Mouse (Mus musculus): ENCODE data around the gene Gm17019.
"Not testable (repeated sequence)": the region's sequence is repeated elsewhere in the genome, so short reads cannot be mapped to it uniquely, and the experiment has no call there.

The Gm17019 gene

DNA sequence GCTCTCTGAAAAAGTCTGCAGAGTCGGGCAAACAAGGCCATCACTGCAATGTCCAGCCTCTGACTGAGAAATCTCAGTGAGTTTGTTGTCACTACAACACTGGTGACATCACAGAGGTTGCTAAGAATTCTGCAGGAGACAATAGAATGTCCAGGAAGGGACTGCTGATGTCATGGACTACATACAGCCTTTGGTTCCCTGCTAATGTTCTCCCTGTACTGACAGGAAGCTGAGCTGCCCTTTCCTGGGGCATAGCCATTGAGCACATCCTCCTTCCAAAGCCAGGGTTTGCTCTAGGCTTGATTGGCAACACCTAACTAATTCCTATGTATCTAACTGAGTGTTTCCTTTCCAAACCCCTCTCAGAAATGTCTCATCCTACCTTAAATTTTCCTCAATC, at the start of gene Gm17019:
Gm17019 (minus strand) TSS at position 101 of the 400 bp plus-strand sequence.
- DNase-seq (ENCODE audit: low spot score): not testable (repeated sequence)

DNA sequence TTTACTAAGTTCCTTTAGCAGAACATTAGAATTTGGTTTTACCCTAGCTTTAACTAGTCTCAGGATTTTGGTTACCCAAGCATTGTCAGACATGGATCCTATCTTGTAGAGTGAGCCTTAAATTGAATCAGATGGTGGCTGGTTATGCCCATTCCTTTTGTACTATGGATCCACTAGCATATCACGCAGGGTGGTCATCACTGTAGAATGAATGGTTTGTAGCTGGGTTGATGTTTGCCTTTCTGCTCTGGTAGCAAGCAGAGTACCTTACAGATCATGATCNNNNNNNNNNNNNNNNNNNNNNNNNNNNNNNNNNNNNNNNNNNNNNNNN, 29.6 kb upstream of the Gm17019 start:
- not testable (repeated sequence) for DNase-seq (ENCODE audit: low spot score)

DNA sequence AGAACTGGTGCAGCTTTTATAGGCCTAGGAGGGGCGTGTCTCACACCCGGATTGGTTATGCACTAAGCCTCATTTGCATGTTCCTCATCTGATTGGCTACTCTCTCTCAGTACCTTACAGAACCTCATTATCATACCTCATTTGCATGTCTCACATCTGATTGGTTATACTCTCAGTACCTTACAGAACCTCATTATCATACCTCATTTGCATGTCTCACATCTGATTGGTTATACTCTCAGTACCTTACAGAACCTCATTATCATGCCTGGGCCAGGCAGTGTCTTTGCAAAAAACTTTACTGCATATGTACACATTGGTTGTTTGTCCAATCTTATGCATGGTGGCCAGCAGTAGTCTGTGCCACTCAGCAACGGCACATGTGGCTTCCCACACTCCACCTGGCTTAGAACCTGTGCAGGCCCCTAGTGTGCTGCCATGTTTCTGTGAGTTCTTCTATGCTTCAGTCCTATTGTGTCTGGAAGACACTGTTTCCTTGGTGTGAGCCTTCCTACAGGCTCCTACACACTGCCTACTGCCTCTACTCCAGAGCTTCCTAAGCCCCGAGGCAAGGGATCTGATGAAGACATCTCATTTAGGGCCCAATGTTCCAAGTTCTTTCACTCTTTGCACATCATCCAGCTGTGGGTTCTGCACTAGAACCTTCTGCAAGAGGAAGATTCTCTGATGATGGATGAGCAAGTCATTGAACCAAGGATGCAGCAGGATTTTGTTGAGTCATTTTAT, 29.0 kb upstream of the Gm17019 start:
- not testable (repeated sequence) for DNase-seq (ENCODE audit: low spot score)

DNA sequence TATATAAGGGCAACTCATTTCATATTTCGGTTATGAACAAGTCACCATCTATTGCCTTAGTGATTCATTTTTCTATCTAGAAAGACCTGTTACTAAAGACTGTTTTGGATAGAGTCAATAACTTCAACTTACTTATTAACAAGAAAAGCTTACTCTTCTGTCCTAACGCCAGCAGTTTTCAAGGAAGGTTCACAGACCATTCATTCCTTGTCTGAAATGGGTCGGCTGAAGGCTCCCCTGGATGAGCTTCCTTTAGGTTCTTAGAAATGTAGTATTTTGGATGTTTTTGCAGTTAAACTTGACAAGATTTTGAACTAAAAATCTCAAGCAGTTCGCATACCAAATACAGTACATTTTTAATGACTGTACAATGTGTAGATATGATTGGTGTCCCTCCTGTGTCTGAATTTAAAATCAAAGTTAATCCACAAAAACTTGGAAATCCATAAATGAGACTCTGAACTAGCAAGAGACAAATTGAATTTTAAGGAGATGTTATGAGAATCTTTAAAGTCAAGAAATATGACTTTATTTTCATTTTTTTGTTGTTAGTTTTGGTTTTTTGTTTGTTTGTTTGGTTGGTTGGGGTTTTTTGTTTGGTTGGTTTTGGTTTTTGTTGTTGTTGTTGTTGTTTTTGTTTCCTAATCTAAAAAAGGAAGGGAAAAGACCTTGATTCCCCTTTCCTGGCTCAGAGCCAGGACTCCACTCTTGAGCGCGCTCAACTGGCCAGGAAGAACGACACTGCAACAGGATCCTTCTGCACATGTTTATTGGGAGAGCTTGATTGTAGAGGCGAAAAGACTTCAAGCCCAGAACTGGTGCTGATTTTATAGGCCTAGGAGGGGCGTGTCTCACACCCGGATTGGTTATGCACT, 21.6 kb upstream of the Gm17019 start:
- not testable (repeated sequence) for DNase-seq (ENCODE audit: low spot score)

DNA sequence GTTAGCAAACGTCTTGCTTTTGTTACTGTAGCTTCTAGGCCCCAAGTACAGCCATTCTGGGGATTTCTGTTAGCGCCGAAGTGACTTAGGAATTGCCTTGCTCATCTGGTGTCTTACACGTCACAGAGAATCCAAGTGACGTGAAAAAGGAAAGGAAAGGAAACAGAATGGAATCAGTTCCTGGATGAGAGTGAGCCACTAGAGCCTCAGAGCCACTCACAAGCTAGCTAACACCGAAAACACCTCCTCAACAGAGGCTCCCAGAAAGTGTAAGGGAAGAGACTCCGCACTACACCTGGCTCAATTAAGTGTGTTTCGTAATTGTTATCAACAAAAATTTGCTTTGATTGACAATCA, 20.8 kb upstream of the Gm17019 start:
- DNase-seq (ENCODE audit: low spot score): not testable (repeated sequence)

DNA sequence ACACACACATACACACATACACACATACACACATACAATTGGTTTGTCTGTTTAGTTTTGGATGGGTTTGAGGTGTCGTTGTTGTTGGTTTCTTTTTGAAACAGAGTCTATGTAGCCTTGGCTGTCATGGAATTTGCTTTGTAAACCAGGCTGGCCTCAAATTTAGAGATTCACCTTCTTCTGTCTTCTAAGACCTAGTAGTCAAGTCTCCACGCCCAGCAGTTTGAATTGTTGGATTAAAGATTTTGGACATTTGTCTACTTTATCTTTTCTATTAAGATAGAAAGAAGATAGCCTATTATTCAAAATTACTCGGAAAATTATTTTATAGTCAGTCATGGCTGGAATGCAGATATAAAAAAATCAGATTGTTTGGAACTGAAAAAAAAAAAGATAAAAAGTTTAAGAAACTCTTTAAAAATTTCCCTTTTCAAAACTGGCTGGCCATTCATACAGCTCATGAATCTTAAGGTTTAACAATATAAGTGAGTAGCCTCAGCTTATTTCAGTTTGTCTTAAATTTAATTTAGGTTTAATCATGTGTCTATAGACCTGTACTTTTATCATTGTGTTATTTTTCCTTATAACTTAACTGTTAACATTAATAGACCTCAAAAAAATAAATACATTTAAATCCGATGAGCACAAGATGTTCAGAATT, 20.3 kb upstream of the Gm17019 start:
- not testable (repeated sequence) for DNase-seq (ENCODE audit: low spot score)

DNA sequence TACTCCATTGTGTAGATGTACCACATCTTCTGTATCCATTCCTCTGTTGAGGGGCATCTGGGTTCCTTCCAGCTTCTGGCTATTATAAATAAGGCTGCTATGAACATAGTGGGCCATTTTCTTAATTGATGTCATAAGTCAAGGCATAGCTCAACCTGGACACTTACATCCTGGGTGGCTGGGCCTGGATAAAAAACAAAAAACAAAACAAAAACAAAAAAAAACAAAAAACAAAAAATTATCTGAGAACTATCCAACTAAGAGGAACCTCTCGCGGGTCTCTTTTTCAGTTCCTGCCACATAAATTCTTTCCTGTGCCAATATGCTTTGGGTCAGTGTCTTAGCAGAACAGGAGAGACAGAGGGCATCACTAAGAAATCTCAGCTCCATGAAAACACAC, 18.0 kb upstream of the Gm17019 start:
- not testable (repeated sequence) for DNase-seq (ENCODE audit: low spot score)

DNA sequence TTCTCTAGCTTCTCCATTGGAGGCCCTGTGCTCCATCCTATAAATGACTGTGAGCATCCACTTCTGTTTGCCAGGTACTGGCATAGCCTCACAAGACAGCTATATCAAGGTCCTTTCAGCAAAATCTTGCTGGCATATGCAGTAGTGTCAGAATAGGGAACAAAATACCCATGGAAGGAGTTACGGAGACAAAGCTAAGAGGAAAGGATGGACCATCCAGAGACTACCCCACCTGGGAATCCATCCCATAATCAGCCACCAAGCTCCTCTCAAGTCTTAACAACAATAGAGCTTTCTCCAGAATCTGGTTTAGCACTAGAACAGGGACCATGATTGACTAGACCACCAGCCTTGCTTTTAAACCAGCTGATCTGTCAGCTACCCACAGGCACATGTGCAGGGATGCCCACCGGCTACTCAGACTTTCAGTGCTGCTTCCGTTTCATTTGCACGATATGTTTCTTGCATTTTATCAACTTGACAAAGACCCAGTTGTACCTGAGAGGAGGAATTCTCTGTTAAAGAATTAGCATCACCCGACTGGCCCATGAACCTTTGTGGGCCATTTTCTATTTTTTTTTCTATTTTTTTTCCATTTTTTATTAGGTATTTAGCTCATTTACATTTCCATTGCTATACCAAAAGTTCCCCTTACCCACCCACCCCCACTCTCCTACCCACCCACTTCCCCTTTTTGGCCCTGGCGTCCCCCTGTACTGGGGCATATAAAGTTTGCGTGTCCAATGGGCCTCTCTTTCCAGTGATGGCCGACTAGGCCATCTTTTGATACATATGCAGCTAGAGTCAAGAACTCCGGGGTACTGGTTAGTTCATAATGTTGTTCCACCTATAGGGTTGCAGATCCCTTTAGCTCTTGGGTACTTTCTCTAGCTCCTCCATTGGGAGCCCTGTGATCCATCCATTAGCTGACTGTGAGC, 12.3 kb upstream of the Gm17019 start:
- not testable (repeated sequence) for DNase-seq (ENCODE audit: low spot score)

DNA sequence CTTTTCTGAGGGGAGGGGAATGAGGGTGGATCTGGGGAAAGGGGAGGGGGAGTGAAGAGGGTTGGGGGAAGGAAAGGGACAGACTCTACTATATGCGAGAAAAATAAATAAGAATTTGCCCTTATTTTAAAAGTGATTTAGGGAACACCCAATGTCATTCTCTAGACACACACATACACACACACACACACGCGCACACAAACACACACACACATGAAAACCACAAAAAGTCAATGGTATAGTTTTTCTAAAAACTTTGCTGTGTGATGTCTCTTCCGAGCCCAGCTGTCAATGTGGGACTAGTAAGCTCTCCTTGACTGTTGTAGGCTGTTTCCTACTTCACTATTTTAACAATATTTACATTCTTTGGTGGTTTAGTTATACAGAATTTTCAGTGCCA, 8.0 kb upstream of the Gm17019 start:
- DNase-seq (ENCODE audit: low spot score): not testable (repeated sequence)

DNA sequence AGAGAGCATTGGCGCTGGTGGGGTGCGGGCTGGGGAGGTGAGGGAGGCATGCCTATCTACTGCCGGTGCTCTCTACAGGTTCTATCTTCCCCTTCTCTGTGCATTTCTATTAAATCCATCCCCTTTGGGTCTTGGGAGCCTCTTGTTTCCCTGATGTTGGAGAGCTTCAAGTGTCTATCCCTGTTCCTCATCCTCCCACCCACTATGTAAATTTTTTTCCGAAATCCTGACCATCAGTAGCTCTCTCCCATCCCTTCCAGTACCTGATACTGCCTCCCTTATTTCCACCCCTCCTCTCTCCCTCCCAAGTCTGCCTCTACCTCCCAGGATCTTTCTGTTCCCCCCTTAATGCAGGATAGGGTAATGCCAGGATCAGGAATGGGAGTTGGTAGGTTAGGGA, 7.2 kb upstream of the Gm17019 start:
- not testable (repeated sequence) for DNase-seq (ENCODE audit: low spot score)

DNA sequence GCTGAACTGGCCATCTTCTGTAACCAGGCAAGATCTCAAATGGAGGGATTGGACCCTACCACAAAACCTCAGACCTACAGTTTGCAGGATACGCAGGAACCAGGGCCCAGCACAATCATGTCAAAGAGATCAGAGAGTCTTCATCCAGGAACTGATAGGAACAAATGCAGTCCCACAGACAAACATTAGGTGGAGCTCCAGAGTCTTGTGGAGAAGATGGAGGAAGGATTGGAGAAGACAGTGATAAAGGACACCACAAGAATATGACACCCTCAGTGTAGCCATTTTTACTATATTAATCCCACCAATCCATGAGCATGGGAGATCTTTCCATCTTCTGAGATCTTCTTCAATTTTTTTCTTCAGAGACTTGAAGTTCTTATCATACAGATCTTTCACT, 8.5 kb downstream of the Gm17019 start:
- not testable (repeated sequence) for DNase-seq (ENCODE audit: low spot score)

DNA sequence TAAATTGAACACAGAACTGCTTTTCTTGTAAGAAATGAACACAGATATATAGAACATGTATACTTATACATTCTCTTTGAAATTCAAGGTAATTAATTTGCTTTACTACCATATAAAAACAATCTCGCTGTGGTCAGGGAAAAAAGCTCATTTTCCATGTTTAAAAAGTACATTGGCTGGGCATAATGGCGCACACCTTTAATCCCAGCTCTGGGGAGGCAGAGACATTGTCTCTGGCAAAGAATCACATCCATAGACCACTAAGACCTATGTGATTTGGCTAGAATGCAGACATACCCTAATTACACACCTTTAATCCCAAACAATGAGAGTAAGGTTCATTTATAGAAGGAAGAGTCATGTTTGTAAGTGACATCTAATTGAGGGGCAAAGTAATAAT, 12.7 kb downstream of the Gm17019 start:
- DNase-seq (ENCODE audit: low spot score): not testable (repeated sequence)

DNA sequence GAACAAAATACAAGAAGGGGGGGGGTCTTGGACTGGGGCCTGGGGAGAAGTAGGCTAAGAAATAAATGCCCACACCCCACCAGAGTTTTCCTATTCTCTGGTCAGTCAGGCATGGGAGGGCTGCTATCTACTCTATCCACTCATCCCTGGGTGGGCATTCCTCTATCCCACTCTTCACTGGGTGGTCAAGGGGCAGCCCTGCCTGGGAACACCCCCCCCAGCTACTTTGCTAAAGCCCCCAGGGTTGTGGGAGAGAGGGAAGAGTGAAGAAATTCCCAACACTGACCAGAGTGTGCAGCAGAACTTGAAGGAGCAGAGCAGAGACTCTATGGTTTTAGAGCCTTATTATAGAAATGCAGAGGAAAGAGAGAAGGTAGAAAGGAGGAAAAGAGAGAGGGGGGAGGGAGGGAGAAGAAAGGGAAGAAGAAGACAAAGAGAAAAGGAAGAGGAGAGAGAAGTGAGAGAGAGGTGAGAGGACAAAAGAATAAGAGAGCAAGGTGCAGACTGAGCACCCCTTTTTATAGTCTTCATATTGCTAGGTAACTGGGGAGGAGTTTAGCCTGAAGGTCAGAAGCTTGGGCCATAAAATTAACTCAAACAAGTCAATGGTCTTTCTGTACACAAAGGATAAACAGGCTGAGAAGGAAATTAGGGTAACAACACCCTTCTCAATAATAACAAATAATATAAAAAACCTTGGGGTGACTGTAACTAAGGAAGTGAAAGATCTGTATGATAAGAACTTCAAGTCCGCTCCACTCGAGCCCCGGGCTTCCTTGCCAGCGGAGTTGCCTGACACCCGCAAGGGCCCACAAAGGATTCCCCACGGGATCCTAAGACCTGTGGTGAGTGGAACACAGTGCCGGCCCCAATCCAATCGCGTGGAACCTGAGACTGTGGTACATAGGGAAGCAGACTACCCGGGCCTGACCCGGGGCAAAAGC, 21.9 kb downstream of the Gm17019 start:
- DNase-seq (ENCODE audit: low spot score): not testable (repeated sequence)

DNA sequence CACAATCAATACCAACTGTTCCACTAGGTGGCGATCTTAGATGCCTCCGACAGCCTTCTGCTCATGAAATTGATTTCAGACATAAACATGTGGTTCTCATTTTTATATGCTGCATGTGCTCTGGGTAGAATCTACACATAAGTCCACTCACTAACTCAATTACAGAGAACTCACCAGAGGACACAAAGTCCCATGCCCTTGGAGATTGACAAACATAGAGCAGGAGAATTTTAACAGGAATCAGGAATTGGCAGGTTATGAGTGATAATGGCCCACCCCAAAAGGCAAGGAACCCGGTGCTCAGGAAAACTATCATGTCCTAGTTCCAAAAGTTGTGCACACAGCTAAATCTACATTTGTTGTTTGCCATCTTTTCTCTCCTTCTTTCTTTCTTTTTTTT, 25.9 kb downstream of the Gm17019 start:
- DNase-seq (ENCODE audit: low spot score): not testable (repeated sequence)

DNA sequence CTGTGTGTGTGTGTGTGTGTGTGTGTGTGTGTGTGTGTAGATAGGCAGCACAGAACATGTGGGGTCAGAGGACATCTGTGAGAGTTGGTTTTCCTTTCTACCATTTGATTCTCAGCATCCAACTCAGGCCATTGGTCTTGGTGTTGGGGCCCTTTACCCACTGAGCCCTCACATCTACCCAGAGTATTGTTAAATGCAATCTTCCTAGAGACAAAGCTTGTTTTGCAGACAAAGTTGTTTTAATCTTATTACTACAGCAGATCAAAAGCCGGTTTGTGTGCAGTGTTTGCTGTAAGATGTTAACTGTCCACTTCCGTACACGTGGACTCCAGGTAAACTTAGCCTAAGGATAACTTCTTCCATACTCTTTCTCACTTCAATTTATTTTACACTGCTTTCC, 26.5 kb downstream of the Gm17019 start:
- DNase-seq (ENCODE audit: low spot score): not testable (repeated sequence)

DNA sequence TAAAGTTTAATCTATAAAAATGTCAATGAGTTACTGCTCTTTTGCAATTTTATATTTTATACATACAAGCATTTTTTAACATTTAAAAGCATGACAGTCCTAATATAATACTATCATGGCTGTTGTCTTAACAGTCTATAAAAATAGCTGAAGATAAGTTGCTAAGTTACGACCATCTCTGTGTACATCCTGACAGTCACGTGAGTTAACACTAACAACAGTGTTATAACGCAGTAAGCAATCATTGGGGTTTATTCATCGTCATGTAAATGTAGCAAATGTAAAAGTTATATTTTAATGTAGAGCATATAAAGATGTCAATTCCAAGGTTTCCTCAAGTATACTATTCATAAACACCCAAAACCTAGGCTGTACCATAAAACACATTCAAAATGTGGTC, 27.2 kb downstream of the Gm17019 start:
- not testable (repeated sequence) for DNase-seq (ENCODE audit: low spot score)

DNA sequence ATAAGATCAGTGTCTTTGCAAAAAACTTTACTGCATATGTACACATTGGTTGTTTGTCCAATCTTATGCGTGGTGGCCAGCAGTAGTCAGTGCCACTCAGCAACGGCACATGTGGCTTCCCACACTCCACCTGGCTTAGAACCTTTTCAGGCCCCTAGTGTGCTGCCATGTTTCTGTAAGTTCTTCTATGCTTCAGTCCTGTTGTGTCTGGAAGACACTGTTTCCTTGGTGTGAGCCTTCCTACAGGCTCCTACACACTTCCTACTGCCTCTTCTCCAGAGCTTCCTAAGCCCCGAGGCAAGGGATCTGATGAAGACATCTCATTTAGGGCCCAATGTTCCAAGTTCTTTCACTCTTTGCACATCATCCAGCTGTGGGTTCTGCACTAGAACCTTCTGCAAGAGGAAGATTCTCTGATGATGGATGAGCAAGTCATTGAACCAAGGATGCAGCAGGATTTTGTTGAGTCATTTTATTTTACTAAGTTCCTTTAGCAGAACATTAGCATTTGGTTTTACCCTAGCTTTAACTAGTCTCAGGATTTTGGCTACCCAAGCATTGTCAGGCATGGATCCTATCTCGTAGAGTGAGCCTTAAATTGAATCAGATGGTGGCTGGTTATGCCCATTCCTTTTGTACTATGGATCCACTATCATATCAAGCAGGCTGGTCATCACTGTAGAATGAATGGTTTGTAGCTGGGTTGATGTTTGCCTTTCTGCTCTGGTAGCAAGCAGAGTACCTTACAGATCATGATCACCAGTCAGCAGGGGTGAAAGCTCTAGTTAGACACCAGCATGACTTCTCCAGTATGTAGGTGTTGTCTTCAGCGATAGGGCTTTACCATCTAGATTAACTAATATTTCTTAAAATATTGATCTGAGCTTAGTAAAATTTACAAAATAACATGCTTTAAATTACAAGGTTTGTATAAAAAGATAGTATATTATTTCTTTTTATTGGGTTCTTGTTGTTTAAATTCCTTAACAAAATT, 27.9 kb downstream of the Gm17019 start:
- not testable (repeated sequence) for DNase-seq (ENCODE audit: low spot score)

DNA sequence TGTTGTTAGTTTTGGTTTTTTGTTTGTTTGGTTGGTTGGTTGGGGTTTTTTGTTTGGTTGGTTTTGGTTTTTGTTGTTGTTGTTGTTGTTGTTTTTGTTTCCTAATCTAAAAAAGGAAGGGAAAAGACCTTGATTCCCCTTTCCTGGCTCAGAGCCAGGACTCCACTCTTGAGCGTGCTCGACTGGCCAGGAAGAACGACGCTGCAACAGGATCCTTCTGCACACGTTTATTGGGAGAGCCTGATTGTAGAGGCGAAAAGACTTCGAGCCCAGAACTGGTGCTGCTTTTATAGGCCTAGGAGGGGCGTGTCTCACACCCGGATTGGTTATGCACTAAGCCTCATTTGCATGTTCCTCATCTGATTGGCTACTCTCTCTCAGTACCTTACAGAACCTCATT, 34.7 kb downstream of the Gm17019 start:
- DNase-seq (ENCODE audit: low spot score): not testable (repeated sequence)

DNA sequence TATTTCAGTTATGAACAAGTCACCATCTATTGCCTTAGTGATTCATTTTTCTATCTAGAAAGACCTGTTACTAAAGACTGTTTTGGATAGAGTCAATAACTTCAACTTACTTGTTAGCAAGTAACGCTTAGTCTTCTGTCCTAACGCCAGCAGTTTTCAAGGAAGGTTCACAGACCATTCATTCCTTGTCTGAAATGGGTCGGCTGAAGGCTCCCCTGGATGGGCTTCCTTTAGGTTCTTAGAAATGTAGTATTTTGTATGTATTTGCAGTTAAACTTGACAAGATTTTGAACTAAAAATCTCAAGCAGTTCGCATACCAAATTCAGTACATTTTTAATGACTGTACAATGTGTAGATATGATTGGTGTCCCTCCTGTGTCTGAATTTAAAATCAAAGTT, 35.2 kb downstream of the Gm17019 start:
- not testable (repeated sequence) for DNase-seq (ENCODE audit: low spot score)

Data from urinary bladder, postnatal 25 days (tissue).